Mouse (Mus musculus) small intestine, adult 2 months (tissue): Measurements from ENCODE around the gene Astn2.

Experiments
- CTCF ChIP-seq: fragments of 200-500 bp; IDR thresholded peaks from 2 replicates; pipeline ENCODE4 v1.5.1; 2012; ENCODE audit warnings: low read depth, mild to moderate bottlenecking, control low read depth, inconsistent platforms, low read length, moderate library complexity, mixed read lengths; ENCODE audit not compliant: insufficient replicate concordance, insufficient read length; ENCODE audit errors: extremely low read depth
- POLR2A ChIP-seq: fragments of 200-500 bp; IDR thresholded peaks from 2 replicates; pipeline ENCODE4 v1.6.1; 2012; ENCODE audit warnings: low read depth, mild to moderate bottlenecking, control low read depth, inconsistent platforms, low read length, moderate library complexity

- TF ChIP-seq POLR2A (no peak), CTCF (no peak)
Measured at GRCm38 (mm10) chr4:65831872-65832271, 572.5 kb downstream of the Astn2 start.
